Mouse (Mus musculus): ENCODE measurements around the gene Zfp109.
"Not testable (repeated sequence)": the region's sequence is repeated elsewhere in the genome, so short reads cannot be mapped to it uniquely, and the experiment has no call there.

The Zfp109 gene

DNA sequence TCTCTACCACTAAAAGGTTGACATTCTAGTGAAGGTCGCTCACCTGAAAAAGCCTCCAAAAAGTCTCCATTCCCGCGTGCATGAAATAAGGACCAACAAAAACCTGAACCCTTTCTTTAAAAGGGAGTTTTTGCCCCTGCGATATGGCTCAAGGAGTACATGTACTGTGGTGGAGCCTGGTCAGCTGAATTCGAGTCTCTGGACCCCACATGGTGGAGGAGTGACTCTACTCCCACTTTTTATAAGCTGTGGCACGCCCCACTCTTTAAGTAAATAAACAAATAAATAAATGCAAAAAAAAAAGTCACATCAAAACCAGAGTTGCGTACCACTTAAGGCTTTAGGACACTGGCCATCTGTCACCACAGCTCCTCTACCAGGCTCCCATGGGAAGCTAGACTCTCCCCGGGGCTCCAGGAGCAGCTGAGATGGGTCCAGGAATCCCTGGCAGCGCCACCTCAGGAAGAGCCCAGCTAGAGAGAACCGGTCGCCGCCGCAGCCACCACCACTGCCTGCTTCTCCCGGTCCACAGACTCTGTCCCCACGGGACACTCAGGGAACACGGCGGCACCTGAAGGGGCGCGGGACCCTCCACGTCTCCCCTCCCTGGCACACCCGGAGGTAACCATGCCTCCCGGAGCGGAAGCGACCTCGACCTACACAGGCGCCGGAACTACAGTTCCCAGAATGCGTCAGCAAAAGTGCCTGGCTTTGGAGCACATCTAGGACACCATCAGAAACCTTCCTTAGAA lies at the start of gene Zfp109:
Zfp109 (minus strand) TSS at position 521 of the 752 bp plus-strand sequence.
- peak; percentile 48 for DNase-seq (ENCODE audit: low read depth, low spot score)

DNA sequence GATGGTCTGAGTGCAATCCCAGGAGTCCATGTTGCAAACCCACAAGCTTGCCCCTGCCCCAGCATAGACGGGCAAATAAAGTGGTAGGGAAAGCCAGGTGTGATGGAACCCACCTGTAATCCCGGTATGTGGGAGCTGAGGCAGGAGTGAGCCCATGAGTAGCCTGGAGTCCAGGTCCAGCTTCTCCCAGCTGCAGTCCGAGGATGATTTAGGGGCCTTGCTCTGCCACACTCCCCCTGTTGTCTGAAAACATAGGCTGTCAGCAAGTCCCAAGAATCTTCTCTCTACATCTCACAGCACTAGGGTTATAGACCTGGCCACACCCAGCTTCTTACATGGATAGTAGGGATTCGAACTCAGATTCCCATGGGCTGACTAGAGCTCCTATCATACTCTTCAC lies 49.6 kb upstream of the Zfp109 start:
- no peak for DNase-seq (ENCODE audit: low read depth, low spot score)

DNA sequence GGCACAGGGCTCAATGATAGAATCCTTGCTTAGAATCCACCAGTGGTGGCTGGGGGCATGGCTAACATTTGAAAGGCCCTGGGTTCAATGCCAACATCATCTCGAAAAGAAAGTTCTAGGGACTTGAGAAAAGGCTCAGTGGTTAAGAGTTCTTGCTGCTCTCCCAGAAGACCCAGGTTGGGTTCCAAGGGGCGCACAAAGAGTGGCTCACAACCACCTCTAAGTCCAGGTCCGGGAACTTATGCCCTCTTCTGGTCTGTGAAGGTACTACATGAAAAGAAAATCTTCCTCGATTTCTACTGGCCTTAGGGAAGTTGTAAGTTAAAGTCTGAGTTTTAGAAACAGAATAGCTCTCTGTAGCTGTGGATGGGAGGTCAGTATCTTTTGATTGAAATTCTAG lies 48.7 kb upstream of the Zfp109 start:
- DNase-seq (ENCODE audit: low read depth, low spot score): no peak

DNA sequence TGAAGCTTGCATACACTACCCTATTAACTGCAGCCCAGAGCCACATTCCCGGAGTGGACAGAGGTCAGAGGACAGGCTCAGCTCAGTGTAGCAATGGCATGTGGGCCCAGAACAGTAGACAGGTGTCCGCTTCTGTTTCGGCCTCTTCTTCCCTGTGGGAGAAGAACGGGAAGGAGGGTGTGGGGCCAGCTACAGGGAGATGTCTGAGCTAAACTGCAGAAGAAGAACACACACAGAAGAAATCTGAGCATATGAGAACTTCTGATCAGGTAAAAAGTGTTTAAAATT lies 43.4 kb upstream of the Zfp109 start:
- no peak for DNase-seq (ENCODE audit: low read depth, low spot score)

DNA sequence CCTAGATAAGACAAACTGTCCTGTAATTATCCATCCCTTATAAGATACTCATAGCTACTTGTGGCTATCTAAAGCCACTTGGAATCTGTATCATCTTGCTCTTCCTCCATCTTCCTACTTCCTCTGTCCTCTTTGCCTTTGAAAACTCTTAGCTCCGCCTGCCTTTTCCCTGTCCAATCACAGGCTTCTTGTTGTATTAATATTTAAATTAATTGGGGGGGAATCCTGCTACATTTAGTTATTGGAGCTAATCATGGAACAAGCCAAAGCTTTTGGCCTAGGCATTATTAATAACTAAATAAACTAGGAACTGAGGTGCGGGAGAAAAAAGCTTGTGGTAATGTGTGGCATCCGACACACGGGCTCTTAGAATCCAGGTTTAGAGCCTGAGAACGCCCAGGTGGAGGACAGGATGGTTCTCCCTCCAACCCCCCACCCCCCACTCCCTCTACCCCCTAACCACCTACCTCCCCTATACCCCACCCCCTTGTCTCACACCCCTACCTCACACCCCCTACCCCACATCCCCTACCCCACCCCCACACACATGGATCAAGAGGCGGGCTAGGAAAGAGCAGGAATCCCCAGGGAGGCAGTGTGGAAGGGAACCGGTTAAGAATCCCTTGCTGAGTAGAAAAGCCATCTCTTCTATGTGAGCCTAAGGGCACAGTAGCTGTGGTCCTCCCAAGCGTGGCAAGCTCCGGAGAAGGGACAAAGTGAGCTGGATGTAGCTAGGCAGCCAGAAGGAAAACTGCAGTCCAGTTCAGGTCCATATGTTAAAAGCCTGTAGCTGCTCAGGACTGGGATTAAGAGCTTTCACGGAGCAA lies 42.9 kb upstream of the Zfp109 start:
- DNase-seq (ENCODE audit: low read depth, low spot score): no peak

DNA sequence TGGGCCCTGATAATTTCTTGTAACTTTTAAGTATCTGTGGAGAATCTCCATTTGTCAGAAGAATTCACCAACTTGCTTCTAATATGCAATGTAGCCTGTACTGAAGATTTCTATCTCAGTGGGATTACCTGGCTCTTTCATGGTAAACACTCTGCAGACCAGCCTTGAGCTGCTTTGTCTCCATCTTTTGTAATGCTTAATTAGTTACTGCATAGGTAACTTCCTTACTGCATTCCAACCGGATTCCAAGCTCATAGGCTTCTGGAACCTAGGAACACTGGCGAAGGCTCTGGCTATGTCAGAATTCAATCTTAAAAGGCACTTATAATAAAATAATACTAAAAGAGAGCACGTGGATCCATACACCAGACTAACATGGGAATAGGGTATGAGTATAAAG lies 41.4 kb upstream of the Zfp109 start:
- DNase-seq (ENCODE audit: low read depth, low spot score): not testable (repeated sequence)

DNA sequence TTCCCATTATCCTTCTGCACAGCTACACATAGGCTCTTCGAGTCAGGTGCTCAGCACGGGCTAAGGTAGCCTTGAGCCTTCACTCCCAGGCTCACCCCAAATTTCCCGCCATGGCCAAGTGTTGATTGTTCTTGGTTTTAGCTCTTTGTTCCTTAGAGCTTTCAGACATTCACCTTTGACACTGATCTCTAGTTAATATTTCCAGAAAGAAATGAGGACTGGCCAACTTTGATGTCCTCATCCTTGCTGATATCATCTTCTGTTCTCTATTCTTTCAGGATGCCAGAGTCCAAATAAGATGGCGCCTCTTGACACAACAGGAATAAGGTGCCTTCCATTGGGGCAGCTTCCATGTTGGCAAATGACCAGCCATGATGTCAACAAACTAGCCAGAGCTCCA lies 37.1 kb upstream of the Zfp109 start:
- DNase-seq (ENCODE audit: low read depth, low spot score): no peak

DNA sequence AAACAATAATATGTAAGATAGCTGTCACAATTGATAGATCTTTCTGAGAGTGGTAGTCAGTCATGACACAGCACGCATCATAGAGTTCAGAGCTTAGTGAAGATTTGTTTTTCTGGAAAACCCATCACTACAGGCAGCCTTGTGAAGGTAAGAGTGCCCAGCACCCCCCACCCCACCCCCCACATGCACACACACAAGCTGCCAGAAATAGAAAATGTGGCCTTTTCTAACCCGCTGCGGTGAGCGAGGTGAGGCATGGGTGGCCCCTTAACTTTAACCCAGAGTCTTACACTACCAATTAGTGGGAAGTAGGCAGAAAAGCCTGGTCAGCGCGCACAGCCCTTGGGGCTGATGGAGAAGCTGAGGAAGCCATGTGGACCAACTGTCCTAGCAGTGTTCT lies 33.8 kb upstream of the Zfp109 start:
- DNase-seq (ENCODE audit: low read depth, low spot score): no peak

DNA sequence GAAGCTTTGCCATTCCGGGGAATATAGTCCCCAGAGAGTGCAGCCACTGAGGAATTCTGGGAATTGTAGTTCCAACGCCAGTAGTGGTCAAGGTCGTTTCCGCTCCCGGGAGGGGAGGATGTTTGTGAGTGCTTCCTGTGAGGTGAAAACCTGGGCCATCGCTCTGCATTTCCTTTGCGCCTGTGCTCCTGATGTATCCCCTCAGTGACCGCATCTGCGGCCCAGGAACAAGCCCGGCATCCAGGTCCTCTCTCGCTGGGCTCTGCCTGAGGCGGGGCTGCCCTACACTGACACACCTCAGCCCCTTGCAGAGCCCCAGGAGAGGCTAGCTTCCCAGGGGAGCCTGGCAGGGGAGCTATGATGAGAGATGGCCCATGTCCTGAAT lies 32.9 kb upstream of the Zfp109 start, which contains the start of gene Zfp93:
Zfp93 (plus strand) TSS at position 133 of the 385 bp plus-strand sequence.
- DNase-seq (ENCODE audit: low read depth, low spot score): peak; percentile 90

DNA sequence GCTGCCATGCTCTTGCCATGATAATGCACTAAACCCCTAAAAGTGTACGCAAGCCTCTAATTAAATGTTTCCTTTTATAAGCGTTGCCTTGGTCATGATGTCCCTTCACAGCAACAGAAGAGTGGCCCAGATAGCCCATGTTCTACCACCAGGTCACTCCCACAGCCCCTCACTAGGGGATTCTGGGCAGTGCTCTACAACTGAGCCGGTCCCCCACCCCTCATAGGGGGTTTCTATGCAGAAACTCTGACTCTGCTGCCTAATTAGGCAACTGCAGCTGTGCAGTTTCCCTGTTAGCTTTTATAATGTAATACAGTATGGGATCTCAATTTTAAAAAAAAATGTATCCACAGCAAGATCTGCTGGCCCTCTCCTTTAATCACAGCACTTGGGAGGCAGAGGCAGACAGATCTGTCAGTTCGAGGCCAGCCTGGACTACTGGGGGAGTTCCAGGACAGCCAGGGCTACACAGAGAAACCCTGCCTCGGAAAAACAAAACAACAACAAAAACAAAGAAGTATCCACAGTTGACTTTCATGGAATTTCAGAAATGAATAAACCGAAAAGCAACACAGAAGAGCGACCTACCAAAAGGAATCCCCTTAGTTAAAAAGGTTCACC lies 32.4 kb upstream of the Zfp109 start:
- no peak for DNase-seq (ENCODE audit: low read depth, low spot score)

DNA sequence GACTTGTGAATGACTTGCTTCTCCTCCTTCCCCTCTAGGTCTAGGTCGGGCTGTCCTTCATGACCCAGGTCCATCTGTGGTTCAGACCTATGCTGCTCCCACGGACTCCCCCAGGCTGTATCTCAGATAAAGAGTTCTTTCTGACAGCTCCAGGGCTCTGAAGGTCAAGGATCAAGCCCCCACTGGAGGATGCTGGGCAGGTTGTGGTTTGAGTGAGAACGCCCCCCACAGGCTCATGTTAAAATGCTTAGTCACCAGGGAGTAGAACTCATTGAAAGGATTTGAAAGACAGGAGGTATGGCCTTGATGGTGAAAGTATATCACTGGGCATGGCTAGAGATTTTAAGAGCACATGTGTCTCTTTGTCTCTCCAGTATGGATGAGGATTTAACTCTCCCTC lies 31.9 kb upstream of the Zfp109 start:
- DNase-seq (ENCODE audit: low read depth, low spot score): peak; percentile 1

DNA sequence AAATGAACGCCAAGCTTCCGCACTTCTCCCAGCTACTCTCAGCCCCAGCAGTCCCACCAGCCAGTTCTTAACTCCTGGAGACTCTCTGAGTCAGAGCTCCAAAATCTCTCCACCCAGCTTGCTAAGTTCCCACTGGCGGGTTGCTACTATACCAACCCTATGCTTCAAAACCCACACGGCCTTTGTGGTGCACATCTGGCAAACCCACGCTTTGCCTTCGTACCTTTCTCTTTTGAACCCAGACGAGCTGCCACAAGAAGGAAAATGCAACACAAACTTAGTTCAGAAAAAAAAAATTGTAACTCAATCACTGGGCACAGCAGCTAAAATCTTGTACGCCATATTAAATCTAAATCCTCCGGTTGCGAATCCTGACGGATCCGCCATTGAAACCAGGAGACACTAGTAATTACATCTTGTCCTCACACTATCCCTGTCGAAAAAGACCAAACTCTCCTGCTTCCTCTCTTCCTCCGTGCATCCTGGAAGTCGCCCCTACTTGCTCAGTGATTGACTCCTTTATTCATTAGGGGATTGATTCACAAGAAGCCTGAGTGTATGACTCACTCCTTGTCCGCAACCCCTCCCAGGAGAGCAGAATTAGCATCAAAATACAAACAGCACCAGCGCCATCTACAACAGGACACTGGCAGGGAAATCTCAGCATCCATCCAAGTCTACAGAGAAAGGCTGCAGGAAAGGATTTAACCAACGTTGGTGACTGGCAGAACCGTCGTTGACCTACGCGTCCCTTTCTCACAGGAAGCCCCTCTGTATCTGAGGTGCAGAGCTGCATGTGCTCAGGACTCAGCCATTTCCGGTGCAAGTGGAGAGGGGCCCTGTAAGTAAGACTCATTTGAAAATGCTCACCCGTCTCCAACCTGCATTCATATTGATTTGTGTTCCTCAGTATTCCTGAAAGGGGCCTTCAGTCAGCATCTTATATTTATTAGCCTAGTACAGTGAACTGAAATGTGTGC lies 31.1 kb upstream of the Zfp109 start:
- peak; percentile 32 for DNase-seq (ENCODE audit: low read depth, low spot score)

DNA sequence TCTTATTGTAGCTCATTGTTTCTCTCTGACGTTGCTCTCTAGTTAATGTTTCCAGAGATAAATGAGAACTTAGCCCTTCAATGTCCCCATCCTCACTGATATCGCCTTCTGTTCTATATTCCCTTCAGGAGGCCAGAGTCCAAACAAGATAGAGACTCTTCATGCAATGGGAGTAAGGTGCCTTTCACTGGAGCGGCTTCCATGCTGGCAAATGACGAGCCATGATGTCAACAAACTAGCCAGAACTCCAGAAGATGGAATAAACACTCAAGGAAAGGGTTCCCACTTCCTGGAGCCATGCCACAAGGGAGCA lies 22.6 kb upstream of the Zfp109 start:
- DNase-seq (ENCODE audit: low read depth, low spot score): no peak

DNA sequence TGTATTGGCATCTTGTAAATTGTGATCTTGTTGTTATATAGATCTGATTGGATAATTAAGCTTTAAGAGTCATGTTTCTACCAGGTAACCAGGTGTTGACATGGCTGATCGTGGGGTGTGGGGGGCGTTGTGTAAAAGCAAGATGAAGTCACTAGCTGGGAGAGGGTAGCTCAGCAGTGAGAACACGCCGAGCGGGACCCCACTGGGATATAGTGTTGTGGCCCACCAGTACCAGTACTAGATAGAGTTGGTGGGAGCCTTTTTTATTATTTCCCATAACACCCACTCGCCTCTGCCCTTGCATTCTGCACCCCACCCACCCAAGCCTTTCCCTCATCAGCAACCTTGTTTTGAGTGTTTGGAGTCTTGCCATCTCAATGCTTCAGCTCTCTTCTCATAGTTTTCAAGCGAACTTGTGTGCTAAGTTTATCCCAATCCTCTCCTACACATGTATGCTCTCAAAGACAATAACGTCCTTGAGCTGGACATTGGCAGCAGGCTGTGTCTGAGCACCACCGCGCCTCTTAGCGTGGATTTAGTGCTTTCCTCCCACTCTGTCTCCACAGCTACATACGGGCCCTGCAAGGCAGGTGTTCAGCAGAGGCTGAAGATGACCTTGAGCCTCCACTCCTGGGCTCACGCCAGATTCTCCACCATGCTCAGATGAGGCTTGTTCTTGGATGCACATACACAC lies 22.1 kb upstream of the Zfp109 start:
- no peak for DNase-seq (ENCODE audit: low read depth, low spot score)

DNA sequence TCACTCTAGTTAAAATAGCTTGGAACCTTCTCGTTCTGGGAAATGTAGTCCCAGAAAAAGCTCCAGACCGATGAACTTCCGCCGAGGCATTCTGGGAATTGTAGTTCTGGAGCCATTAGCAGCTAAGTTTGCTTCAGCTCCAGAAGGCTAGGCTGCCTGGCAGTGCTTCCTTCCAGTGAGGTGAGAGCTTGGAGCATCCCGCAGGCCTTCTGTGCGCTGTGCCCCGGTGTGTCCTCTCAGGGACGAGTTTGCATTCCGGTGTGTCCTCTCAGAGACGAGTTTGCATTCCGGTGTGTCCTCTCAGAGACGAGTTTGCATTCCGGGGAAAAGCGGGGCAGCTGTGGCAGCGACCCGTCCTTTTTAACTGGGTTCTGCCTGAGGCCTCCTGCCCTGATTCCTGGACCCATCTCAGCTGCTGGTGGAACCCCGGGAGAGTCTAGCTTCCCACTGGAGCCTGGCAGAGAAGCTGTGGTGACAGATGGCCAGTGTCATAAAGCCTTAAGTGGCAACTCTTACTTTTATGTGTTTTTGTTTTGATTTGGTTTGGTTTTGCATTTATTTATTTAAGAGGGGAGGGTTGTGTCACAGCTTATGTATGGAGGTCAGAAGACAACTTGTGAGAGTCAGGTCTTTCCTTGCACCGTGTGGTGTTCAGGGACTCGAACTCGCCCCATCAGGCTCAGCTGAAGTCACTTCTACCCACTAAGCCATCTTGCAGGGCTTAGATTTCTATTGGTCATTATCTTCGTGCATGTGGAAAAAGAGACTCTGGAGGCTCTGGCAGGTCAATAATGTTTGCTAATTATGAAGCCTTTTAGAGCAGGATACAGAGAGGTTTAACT lies 17.5 kb upstream of the Zfp109 start, which contains the start of gene Zfp108:
Zfp108 (plus strand) TSS at position 162 of the 842 bp plus-strand sequence.
- DNase-seq (ENCODE audit: low read depth, low spot score): peak; percentile 87

DNA sequence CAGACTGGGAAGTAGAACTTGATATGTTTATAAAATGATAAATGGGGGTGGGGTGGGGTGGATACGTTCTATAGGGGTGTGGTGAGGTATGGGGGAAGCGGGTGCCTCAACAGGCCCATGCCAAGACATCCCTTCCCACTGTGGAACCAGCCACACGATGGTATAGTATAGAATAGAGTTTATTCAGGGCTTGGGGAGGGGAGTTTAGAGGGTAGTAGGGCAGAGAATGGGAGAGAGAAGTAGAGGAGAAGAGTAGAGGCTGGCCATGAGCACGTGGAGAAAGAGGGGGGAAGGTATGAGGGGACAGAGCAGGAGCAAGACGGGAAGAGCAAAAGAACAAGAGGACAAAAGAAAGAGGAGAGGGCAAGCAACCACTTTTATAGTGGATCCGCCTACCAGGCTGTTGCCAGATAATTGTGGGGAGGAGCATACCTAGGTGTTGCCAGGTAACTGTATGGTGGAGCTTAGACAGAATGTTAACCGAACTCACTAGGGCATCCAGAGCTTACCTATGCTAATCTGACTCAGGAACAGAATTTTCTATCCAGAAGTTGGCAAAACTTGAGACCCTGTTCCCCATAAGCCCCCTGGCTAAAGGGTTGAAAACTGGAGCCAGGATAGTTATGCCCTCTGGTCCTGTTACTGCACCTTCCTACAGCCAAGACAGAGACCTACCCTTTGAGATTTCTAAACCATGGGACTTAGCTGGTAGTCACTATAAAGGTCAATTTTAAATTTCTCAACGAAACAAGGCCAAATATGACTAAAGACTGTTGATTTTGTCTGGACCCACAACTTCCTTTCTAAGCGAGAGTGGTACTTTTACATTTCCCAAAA lies 16.6 kb upstream of the Zfp109 start:
- no peak for DNase-seq (ENCODE audit: low read depth, low spot score)

DNA sequence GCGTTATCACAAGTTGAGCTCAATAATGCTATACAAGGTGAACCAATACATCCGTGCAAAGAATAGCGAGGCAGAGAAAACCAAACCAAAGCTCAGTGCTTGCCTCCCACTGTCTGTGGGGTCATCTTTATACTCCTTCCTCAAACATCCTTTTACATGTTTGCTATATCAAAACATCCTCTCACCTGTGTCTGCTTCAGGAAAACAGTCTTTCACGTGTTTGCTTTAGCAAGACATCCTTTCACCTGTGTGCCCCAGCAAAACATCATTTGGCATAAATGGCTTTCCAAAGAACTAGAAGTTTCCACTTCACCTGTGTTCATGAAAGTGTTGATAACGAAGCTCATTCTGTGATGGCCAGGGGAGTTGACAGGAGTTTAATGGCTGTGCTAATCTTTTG lies 26.0 kb downstream of the Zfp109 start, which contains the start of gene Zfp111:
Zfp111 (minus strand) TSS at position 101 of the 400 bp plus-strand sequence.
- DNase-seq (ENCODE audit: low read depth, low spot score): no peak

DNA sequence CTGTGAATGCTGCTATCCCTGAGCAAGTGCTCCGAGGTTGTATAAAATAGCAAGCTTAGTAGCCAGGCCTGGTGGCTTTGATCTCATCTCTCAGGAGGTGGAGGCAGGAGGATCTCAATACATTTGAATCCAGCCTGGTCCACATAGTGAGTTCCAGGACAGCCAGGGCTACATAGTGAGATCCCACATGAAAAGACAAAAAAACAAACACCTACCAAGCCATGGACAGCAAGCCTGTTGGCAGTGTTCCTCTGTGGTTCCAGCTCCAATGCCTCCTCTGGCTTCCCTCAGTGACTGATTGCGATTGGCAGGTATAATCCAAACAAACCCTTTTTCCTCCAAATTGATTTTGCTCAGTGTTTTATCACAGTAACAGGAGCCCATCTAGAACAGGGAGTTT lies 27.1 kb downstream of the Zfp109 start:
- DNase-seq (ENCODE audit: low read depth, low spot score): no peak

DNA sequence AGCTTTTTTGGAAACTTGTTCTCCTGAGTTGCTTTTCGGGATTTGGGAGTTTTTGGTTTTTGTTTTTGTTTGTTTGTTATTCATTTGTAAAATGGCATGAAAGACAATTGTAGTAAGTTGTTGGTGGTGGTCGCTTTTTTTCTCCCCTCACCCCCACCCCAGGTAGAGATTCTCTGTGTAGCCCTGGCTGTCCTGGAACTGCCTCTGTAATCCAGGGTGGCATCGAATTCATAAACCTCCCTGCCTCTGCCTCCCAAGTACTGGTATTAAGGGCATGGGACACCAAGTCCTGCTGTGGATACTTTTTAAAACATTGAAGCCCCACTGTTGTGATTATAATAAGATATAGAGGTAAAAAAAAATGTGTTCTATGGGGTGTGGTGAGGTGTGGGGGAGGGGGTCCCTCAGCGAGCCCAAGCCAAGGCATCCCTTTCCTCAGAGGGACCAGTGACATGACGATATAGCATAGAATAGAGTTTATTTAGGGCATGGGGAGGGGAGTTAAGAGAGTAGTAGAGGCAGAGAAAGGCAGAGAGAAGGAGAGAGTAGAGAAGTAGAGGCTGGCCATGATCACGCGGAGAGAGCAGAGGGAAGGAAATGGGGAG lies 29.0 kb downstream of the Zfp109 start:
- DNase-seq (ENCODE audit: low read depth, low spot score): no peak
